Mouse (Mus musculus) mesoderm, embryonic 11.5 days (tissue): Measurements from ENCODE around the gene Fndc8.
"Not testable (repeated sequence)": the region's sequence is repeated elsewhere in the genome, so short reads cannot be mapped to it uniquely, and the experiment has no call there.

Experiments used
- DNase-seq: peaks from one replicate; pipeline ENCODE4 v3.0.0-alpha.2; 2012; ENCODE audit warnings: low read depth, low spot score

The Fndc8 gene

GRCm38 (mm10) chr11:82910679-82911389 is 18.9 kb downstream of the Fndc8 start:
- DNase-seq, result no peak

- DNase-seq, result peak; percentile 89
Measured at GRCm38 (mm10) chr11:82914711-82915352, 22.9 kb downstream of the Fndc8 start.

GRCm38 (mm10) chr11:82920768-82921167 is 28.8 kb downstream of the Fndc8 start:
- no peak for DNase-seq

GRCm38 (mm10) chr11:82921691-82922090 is 29.8 kb downstream of the Fndc8 start:
- DNase-seq, result no peak

DNA sequence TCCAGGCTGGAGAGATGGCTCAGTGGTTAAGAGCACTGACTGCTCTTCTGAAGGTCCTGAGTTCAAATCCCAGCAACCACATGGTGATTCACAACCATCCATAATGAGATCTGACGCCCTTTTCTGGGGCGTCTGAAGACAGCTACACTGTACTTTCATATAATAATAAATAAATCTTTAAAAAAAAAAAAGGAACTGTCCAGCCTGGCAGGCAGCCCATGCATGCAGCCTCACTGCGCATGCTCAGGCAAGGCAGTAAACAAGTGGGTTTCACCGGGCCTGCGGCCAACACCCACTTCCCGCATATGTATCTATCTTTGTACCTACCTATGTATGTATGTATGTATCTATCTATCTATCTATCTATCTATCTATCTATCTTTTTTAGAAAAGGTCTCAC is 32.0 kb downstream of the Fndc8 start:
- DNase-seq, result not testable (repeated sequence)

DNA sequence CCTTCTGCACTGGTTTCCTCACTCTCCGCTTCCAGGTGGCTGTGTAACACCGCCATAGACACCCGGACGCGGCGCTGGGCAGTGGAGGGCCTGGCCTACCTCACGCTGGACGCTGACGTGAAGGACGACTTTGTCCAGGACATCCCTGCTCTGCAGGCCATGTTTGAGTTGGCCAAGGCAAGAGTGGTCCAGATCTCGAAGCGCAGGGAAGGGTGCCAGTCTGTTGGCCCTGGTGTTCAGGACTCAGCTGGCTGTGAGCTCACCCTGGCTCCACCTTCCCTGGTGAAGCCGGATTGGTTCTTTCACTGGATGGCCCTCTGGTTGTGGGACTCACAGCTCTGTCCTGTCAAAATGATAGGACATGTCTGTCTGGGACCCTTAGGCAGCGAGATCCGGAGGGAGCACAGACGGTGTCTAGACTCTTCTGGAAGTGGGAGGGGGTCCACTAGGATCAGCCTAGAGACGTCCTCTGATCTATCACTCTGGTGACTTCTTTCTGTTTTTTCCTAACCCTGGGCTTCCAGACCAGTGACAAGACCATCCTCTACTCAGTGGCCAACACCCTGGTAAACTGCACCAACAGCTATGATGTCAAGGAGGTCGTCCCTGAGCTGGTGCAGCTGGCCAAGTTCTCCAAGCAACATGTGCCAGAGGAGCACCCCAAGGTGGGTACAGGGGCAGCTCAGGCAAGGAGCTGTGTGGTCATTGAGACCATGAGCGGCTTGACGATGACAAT is 37.1 kb downstream of the Fndc8 start:
- DNase-seq, result no peak

DNA sequence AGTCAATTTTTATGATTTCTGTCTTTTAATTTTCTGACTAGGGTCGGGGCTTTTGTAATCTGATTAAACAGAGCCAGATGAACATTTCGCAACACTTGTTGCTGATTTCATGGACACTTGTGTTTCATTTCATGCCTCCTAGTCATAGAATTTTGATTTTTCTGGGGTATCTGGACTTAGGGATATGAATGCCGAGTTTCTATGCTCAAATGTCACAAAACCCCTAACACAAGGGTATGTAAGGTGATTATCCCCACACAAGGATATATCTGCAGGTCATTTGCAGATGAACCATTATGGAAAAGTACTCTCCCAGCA is 37.7 kb downstream of the Fndc8 start:
- DNase-seq, result no peak

DNA sequence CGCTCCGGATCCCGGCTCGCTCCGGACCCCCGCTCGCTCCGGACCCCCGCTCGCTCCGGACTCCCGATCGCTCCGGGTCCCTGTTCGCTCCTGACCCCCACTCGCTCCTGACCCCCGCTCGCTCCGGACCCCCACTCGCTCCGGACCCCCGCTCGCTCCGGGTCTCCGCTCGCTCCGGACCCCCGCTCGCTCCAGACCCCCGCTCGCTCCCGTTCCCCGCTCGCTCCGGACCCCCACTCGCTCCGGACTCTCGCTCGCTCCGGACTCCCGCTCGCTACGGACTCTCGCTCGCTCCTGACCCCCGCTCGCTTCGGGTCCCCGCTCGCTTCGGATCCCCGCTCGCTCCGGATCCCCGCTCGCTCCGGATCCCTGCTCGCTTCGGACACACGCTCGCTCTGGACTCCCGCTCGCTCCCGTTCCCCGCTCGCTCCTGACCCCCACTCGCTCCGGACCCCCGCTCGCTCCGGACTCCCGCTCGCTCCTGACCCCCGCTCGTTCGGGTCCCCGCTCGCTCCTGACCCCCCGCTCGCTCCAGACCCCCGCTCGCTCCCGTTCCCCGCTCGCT is 38.5 kb downstream of the Fndc8 start:
- not testable (repeated sequence) for DNase-seq

- DNase-seq, result not testable (repeated sequence)
Measured at GRCm38 (mm10) chr11:82931161-82931560, 39.2 kb downstream of the Fndc8 start.

DNA sequence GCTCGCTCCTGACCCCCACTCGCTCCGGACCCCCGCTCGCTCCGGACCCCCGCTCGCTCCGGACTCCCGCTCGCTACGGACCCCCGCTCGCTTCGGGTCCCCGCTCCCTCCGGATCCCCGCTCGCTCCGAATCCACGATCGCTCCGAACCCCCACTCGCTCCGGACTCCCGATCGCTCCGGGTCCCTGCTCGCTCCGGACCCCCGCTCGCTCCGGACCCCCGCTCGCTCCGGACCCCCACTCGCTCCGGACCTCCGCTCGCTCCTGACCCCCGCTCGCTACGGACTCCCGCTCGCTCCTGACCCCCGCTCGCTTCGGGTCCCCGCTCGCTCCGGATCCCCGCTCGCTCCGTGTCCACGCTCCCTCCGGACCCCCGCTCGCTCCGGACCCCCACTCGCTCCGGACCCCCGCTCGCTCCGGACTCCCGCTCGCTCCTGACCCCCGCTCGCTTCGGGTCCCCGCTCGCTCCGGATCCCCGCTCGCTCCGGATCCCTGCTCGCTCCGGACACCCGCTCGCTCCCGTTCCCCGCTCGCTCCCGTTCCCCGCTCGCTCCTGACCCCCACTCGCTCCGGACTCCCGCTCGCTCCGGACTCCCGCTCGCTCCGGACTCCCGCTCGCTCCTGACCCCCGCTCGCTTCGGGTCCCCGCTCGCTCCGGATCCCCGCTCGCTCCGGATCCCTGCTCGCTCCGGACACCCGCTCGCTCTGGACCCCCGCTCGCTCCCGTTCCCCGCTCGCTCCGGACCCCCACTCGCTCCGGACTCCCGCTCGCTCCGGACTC is 39.9 kb downstream of the Fndc8 start:
- DNase-seq, result not testable (repeated sequence)

- DNase-seq, result no peak
Measured at GRCm38 (mm10) chr11:82933186-82933585, 41.3 kb downstream of the Fndc8 start.

GRCm38 (mm10) chr11:82943336-82943735 is 51.4 kb downstream of the Fndc8 start:
- DNase-seq, result peak; percentile 73

DNA sequence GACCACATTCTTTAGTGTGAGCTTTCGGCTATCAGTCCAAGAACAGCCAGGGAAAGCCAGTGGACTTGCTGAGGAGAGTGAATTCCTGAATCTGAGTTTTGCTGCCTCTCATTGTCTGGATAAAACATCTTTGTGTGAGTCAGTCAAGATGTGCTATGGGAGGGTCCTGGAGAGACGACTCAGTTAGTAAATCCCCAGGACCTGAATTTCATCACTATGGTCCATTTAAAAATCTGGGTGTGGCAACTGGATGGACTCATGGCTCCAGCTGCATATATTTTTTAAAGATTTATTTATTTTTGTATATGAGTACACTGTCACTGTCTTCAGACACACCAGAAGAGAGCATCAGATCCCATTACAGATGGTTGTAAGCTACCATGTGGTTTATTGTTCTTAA is 53.7 kb downstream of the Fndc8 start:
- no peak for DNase-seq

DNA sequence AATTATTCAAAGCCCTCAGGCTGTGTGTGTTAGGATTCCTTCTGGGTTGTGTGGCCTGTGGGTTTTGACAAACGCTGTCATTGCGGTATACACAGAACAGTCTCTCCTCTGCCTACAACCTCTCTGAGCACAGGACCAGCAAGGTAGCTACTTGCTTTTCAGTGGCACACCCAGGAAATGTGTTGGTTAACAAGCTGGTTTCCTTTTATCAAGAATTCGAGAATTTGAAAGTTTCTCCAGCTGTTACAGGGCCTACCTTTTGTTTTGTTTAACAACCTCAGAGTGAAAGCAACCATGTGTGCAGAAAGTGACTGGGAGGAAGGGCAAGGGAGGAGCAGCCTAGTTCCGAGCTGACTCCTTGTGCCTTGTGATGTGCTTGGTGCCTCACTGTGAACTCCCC is 55.5 kb downstream of the Fndc8 start:
- DNase-seq, result no peak

GRCm38 (mm10) chr11:82949036-82949435 is 57.1 kb downstream of the Fndc8 start:
- no peak for DNase-seq
